Mouse (Mus musculus) kidney, adult 11 months (tissue): ENCODE results near the gene Txndc8.
A peak's percentile ranks its signal among the peaks of the same experiment; 100 is the strongest.

Source experiments
- DNase-seq: peaks from one replicate; pipeline ENCODE4 v3.0.0; 2022

Gene Txndc8

GRCm38 (mm10) chr4:58009024-58009423, at the start of gene Txndc8:
Gene Txndc8, minus strand, starts transcription at chr4:58009124.
- DNase-seq: no peak

DNA sequence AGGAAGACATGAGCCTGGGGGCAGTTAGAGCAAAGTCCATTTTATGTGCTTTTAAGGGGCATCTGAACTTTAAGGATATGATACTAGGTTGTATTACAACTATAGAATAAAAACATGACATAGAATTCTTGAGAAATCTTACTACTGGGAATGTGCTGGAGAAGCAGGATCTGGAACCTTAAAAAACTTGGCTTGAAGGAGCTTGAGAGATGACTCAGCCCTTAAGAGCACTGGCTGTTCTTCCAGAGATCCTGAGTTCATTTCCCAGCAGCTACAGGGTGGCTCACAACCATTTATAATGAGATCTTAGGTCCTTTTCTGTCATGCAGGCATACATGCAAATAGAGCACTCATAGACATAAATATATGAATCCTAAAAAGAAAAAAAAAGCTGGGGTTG, 46.7 kb upstream of the Txndc8 start:
- no peak for DNase-seq

DNA sequence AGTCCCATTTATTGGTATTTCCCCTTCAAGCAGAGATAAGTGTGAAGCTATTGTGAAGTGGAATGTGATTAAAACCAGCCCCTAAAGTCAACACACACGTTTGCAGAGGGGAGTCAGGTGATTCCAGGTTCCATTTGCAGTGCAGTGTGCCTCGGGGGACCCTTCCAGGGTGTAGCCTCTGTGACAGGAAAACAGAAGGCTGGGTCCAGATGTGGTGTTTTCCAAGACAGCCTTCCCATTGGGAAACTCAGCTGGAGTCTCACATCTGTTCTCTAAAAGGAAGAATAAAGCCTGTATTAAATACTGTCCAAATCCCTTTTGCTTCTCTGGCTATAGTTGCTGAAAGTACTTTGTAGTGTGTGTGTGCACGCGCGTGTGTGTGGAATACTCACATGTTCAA, 45.5 kb upstream of the Txndc8 start:
- DNase-seq: no peak

DNA sequence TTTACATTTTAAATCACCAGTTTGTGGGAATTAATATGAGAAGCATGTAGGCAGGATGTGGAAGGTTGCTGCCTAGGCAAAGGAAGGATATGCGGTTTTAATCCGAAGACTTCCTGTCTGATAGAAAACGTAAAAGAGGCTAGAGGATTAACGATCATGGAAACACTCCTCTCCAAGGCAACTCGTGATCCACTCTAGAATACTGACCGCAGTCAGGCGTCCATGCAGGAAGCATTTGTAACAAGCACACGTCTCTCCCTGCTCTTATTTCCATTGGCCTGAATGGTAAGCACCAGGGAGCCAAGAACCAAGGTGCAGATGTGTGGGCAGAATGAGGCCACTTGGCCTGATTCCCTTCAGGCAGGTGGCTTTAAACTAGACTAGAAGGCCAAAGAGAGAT, 41.8 kb upstream of the Txndc8 start:
- DNase-seq: no peak

DNA sequence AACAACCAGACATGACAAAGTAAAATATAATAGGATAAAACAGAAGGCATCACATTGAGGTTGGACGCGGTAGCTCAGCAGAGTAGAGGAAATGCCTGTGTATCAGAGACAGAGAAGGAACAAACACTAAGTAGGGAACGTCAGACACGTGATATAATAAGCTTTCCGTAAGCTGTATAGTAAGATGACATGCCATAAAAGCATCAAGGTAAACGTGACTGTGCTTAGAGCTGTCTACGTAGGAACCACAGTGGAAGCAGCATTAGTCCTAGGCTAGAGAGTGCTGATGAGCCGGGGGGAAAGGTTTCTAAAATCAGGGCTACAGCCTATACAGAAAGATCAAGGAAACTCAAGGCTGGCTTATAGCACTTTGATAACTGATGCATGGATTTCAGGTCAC, 41.4 kb upstream of the Txndc8 start:
- no peak for DNase-seq

DNA sequence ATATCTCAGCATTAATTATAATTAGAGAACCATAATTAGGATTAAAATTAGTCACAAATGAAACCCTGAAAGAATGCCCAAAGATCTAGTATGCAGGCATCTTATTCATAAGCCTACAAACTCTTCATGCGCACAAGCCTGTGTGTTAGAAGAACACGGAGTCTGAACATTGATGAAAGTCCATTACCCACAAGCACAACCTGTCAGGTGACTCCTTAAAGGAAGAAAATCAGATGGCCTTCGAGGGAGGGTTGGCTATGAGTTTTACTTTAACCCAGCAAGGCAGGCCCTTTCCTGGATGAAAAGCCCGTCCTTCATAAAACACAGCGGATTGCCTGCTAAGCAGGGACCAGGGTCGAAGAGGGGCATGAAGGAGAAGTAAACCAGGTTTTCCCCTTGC, 35.9 kb upstream of the Txndc8 start:
- DNase-seq: peak; percentile 41

GRCm38 (mm10) chr4:58044356-58044755, 35.4 kb upstream of the Txndc8 start:
- no peak for DNase-seq

DNA sequence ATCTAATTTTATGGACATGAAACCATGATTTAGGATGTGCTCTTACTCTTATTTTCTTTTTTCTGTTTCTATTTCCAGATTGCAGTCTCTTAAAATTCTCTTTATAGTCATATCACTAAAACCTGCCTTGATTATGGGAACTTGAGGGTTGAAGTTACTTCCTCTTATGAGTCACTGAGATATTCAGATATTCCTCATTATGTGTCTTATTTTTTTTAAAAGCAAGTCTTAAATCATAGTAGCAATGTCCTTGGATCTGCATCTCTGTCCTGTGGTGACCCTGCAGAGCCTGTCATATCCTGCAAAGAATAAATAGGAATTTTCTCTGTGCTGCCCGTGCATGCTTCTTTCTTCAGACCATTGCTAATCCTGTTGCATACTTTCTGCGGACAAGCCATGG, 31.2 kb upstream of the Txndc8 start:
- DNase-seq: no peak

GRCm38 (mm10) chr4:58037096-58037705, 28.3 kb upstream of the Txndc8 start:
- no peak for DNase-seq

GRCm38 (mm10) chr4:58034663-58035062, 25.7 kb upstream of the Txndc8 start:
- DNase-seq: no peak

GRCm38 (mm10) chr4:58032714-58033113, 23.8 kb upstream of the Txndc8 start:
- DNase-seq: no peak

- DNase-seq: no peak
These were observed 5.4 kb downstream of the Txndc8 start for GRCm38 (mm10) chr4:58003501-58003900.

- no peak for DNase-seq
These were observed 17.5 kb downstream of the Txndc8 start for GRCm38 (mm10) chr4:57991425-57991824.

DNA sequence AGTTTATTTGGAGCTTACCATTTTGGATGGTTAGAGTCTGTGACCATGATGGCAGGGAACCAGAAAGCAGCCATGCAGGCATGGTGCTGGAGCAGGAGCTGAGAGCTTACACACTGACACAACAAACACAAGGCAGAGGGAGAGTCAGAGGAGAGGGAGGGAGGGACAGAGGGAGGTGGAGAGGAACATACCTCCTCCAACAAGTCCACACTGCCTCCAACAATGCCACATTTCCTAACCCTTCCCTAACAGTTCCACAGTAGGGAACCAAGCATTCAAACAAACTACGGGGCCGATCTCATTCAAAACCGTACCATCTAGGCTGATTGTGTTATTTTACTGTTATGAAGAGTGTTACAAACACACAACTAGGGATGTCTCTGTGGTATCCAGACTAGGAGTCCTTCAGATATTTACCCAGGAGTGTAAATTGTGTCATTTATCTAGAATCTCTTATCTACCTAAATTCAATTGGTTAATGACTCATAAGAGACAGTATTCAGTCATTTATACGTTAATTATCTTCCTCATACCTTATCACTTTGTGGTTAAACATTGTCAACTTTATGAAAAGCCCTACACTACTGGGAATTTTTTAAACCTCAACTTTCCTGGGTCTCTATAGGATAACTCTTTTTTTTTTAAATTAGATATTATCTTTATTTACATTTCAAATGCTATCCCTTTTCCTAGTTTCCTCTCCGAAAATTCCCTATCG, 34.4 kb downstream of the Txndc8 start:
- no peak for DNase-seq

DNA sequence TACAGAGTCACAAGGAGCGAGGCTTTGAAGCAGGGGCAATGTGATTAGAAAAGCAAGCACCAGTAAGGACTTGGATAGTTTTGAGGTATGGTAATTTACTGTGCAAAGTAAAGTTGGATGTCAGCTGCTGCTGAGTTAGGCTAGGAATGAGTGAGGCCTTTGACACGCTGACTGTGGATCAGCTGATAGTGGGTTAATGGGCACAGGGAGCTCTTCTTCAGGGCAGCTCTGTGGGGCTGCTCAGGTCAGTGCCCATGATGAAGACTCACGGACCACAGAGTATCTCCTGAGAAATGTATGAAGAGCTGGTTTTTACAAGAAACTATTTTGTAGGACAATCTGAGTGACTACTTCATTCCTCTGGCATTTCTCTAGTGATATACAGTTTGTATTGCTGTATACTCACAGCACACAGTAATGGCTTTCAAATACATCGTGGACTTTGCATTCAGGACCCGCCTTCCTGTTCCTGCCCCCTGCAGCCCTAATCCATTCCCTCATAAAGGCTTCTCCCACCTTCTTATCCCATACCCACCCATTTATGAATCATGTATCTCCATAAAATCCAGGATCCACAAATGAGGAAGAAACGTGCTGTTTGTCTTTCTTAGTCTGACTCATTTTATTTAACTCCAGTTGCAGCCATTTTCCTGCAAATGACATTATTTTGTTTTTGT, 35.2 kb downstream of the Txndc8 start:
- no peak for DNase-seq

GRCm38 (mm10) chr4:57970285-57970684, 38.6 kb downstream of the Txndc8 start:
- DNase-seq: no peak

GRCm38 (mm10) chr4:57967195-57967594, 41.7 kb downstream of the Txndc8 start:
- no peak for DNase-seq

DNA sequence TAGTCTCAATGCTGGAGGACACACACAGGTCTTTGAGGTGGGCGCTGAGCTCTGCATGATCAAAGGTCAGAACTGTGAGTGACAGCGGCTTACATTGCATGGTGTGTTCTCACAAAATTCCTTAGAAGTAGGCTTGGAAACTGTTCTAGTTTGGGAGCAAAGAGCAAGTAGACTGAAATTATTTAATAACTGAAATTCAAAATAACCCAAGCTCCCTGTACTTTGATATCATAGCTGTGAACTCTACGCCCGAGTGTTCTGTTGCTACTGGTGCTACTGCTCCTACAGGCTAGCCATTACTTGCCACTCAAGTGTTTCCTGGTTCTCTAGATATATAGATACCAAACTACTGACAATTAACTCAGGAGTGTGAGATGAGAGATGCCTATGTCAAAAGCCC, 43.4 kb downstream of the Txndc8 start:
- no peak for DNase-seq

DNA sequence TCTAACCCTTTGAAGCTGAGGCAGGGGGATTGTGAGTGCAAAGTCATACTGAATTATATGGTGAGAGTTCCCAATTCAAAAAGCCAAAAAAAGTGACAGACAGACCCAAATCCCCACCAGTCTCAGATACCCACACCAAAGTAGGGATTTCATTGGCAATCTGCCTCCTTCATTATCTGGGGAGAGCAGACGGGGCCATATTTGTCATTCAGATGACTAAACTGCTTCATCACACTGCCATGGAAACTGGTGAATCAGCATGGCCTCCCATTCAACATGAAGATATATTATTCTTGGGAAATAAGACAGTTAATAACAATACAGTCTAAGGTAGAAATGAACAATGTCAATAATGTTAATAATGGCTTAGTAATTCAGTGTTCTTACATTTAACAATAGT, 44.8 kb downstream of the Txndc8 start:
- no peak for DNase-seq

DNA sequence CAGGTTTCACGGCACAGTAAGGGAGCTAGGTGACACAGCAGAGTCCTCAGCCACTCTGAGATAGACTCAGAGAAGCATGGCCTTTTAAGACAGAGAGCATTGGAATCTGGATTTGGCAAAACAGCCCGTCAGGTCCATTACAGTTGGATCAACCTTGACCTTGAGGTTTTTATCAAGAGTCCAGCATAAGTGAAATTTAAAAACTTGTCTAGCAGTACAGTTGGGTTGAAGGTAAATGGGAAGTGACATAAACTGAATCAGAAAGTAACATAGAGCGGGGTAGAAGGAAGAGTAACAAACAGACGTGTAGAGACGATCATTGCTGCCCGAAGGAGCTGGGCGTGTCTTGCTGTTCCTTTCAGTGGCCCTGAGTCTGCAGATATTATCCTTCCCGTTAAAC, 49.9 kb downstream of the Txndc8 start:
- DNase-seq: no peak

DNA sequence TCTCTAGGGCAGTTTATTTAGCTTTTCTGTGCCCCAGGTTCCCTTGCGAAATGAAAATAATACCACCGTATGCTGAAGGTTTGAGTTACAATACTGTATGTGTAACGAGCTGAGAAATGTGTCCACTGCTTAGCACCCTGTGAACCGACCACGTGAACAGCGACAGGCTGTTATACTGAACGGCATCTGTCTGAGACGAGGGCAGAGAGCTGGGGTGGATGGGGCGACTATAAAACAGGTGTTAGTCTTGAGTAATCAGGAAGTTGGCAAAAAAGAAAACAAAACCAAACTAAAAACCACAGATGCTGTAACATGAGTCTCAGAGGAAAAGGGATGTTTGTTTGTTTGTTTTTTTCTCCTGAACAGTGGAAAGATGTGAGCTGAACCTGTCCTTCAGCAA, 50.8 kb downstream of the Txndc8 start:
- no peak for DNase-seq

GRCm38 (mm10) chr4:57957200-57958085, 51.5 kb downstream of the Txndc8 start:
- no peak for DNase-seq
